Mouse (Mus musculus) embryonic facial prominence, embryonic 11.5 days (tissue): ENCODE measurements around the gene Gm17651. TPM values are rescaled to one million over a fixed set of nuclear protein-coding genes. Genes with fewer than 3 reads are reported as not detected.

Experiments
- ATAC-seq: fragments of 200-750 bp; cut with Nextera tagmentation; replicated peaks from 2 replicates; pipeline ENCODE4 v1.8.0; 2017; ENCODE audit warnings: low read depth; ENCODE audit not compliant: insufficient number of reproducible peaks, low FRiP score, low TSS enrichment
- DNase-seq: peaks from one replicate; pipeline ENCODE4 v3.0.0-alpha.2; 2015; ENCODE audit warnings: low spot score
- H3K27ac ChIP-seq: fragments of 300-500 bp; sonication (generic); replicated peaks from 2 replicates; pipeline ENCODE4 v1.5.1; 2014; ENCODE audit warnings: mild to moderate bottlenecking, low read depth, low read length, control low read depth
- H3K27me3 ChIP-seq: fragments of 300-500 bp; sonication (generic); 2 replicates; pipeline ENCODE4 v1.6.1; 2014; ENCODE audit warnings: mild to moderate bottlenecking, low read length, moderate library complexity, mixed read lengths; ENCODE audit not compliant: control insufficient read depth, insufficient read depth
- H3K36me3 ChIP-seq: fragments of 300-500 bp; sonication (generic); replicated peaks from 2 replicates; pipeline ENCODE4 v1.6.1; 2014; ENCODE audit warnings: low read depth, mild to moderate bottlenecking, low read length, moderate library complexity, mixed read lengths; ENCODE audit not compliant: control insufficient read depth, insufficient read depth
- H3K4me1 ChIP-seq: fragments of 300-500 bp; sonication (generic); 2 replicates; pipeline ENCODE4 v1.6.1; 2014; ENCODE audit warnings: low read length, mixed read lengths; ENCODE audit not compliant: control insufficient read depth, insufficient read depth
- H3K4me2 ChIP-seq: fragments of 300-500 bp; sonication (generic); 2 replicates; pipeline ENCODE4 v1.6.1; 2014; ENCODE audit warnings: low read depth, mild to moderate bottlenecking, control low read depth, low read length, moderate library complexity
- H3K4me3 ChIP-seq: fragments of 300-500 bp; sonication (generic); 2 replicates; pipeline ENCODE4 v1.5.1; 2014; ENCODE audit warnings: low read depth, low read length, control low read depth
- H3K9ac ChIP-seq: fragments of 300-500 bp; sonication (generic); replicated peaks from 2 replicates; pipeline ENCODE4 v1.6.1; 2014; ENCODE audit warnings: mild to moderate bottlenecking, control low read depth, low read length
- H3K9me3 ChIP-seq: fragments of 300-500 bp; sonication (generic); replicated peaks from 2 replicates; pipeline ENCODE4 v1.6.1; 2016; ENCODE audit warnings: mild to moderate bottlenecking, low read length, inconsistent platforms, mixed read lengths; ENCODE audit not compliant: control insufficient read depth
- WGBS: fragments of 180-500 bp; shearing (Covaris S2); extraction: QIAGEN DNeasy Blood & Tissue Kit; methylation state at CpG from one replicate; pipeline ENCODE4 v1.1.7; 2014; 5-methylcytosine and 5-hydroxymethylcytosine counted together
- polyA plus RNA-seq: library from polyadenylated mRNA; unstranded; fragments of >200 nt; fragmentation: Nextera tagmentation; extraction: Ambion mirVana; gene quantifications from 2 replicates; pipeline ENCODE4 v1.2.1, GENCODE M21; 2014

Gm17651 gene
- polyA plus RNA-seq, 1 experiment from 2014 or later = not detected

DNA sequence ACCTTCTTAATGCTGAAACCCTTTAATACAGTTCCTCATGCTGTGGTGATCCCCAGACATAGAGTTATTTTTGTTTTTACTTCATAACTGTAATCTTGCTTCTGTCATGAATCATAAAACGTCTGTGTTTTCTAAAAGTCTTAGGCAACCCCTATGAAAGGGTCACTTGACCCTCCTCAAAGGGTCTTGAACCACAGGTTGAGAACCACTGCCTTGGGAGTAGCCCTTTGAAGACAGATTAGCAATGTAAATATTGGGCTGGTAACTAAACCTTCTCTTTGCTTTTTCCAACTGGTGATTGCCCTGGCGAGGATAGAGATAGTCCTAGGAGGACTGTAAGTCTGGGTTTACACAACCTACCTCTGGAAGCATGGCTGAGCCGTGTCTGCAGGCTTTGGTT lies 26.7 kb upstream of the Gm17651 start:
- Histone ChIP-seq H3K9me3 (no peaks in the 10 kb centered on the region), H3K27me3 (no peaks in the 10 kb centered on the region), H3K4me2 (no peak overlapping the region), H3K27ac (no peak overlapping the region), H3K36me3 (no peaks in the 10 kb centered on the region), H3K4me3 (no peak overlapping the region), H3K9ac (no peak overlapping the region), H3K4me1 (no peaks in the 10 kb centered on the region)
- no peak for ATAC-seq
- 52% methylated on average over 3 of the region's 3 CpGs for WGBS
- no peak for DNase-seq

DNA sequence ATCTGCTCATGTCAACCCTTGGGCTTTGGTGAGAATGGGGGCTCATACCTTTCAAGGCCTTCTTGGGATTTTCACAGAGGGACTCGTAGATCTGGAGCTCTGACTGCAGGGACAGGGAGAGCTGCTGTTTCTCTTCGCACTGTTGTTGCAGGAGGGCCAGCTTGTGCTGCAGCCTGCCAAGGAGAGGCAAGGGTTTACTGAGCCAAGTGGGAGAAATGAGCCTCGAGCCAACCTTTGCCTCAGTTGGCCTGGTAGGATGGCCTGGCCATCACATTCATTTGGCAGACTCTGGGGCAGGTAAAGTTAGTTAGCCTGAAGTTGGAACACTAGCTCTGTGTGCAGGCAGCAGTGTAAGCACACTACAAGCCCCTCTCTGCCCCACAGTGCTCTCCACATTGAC lies 24.6 kb upstream of the Gm17651 start:
- DNase-seq (no peak), ATAC-seq (no peak)
- H3K27me3 ChIP-seq = no peaks in the 10 kb centered on the region
- no peak overlapping the region for H3K9ac ChIP-seq
- no peak overlapping the region for H3K4me2 ChIP-seq
- no peak overlapping the region for H3K27ac ChIP-seq
- H3K9me3 ChIP-seq = no peaks in the 10 kb centered on the region
- H3K4me3 ChIP-seq = no peak overlapping the region
- 71% methylated on average over 3 of the region's 3 CpGs for WGBS
- no peaks in the 10 kb centered on the region for H3K36me3 ChIP-seq
- H3K4me1 ChIP-seq = no peaks in the 10 kb centered on the region

DNA sequence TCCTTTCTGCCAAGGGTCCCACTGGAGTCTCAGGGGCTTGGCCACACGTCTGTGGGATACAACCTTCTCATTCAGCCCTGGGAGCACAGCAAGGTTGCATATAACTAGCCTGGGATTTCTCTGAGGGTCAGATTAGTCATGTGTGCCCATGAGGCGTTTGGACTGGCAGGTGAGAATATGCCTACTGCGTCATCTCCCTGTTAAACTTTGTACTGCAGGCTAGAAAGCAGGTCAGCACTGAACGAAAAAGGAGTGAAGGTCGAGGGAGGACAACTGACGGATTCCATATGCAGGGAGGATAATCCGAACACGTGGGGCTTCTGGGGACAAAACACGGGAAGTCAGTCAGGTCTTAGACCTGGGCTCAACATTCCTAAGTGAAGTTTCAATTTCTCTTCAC lies 22.8 kb upstream of the Gm17651 start:
- 71% methylated on average over 9 of the region's 9 CpGs for WGBS
- H3K4me2 ChIP-seq = no peak overlapping the region
- H3K36me3 ChIP-seq = no peaks in the 10 kb centered on the region
- H3K27me3 ChIP-seq = no peaks in the 10 kb centered on the region
- H3K27ac ChIP-seq = no peak overlapping the region
- H3K4me1 ChIP-seq = no peaks in the 10 kb centered on the region
- no peak overlapping the region for H3K9ac ChIP-seq
- no peak for ATAC-seq
- no peaks in the 10 kb centered on the region for H3K9me3 ChIP-seq
- DNase-seq = no peak
- no peak overlapping the region for H3K4me3 ChIP-seq

DNA sequence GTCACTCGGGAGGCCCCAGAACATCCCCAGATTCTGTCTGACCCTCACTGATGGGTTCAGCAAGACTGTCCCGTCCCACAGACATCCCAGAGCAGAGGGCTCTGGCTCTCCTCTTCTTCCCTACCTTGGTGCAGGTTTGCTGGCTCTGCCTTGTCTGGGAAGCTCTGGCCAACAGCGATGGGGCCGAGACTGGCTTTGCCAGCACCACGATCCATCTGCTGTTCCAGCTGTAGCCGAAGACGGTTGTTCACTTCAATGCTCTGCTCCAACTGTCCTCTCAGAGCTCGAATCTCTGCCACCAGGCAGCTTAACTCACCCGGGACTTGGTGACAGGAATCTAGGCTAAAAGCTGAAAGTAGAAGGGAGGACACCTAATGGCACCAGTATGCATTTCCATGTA lies 22.4 kb upstream of the Gm17651 start:
- 86% methylated on average over 9 of the region's 9 CpGs for WGBS
- no peak overlapping the region for H3K4me2 ChIP-seq
- DNase-seq = no peak
- no peaks in the 10 kb centered on the region for H3K36me3 ChIP-seq
- H3K4me3 ChIP-seq = no peak overlapping the region
- no peak overlapping the region for H3K27ac ChIP-seq
- H3K9ac ChIP-seq = no peak overlapping the region
- H3K9me3 ChIP-seq = no peaks in the 10 kb centered on the region
- ATAC-seq = no peak
- H3K4me1 ChIP-seq = no peaks in the 10 kb centered on the region
- no peaks in the 10 kb centered on the region for H3K27me3 ChIP-seq

DNA sequence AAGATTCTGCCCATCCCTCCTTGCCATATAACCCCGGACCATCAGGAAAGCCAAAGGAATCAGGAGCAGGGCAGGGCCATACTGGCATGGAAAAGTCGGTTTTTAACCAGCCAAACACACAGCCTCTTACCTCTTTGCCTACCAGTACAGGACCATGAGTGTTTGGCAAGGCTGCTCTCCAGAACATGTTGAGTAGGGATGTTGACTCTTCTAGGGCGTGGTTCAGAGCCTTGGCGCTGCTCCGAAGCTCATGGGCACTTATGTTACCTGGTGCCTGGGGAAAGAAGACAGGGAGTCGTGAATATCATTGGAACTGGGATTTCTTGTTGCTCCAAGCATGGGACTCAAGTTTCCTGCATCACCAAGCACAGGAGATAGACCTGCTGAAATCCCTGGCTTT lies 19.3 kb upstream of the Gm17651 start:
- WGBS = 90% methylated on average over 6 of the region's 6 CpGs
- DNase-seq = no peak
- Histone ChIP-seq H3K4me3 (no peak overlapping the region), H3K27ac (no peak overlapping the region), H3K9ac (no peak overlapping the region), H3K4me1 (no peaks in the 10 kb centered on the region), H3K4me2 (no peak overlapping the region), H3K9me3 (no peaks in the 10 kb centered on the region), H3K36me3 (no peaks in the 10 kb centered on the region), H3K27me3 (no peaks in the 10 kb centered on the region)
- no peak for ATAC-seq

DNA sequence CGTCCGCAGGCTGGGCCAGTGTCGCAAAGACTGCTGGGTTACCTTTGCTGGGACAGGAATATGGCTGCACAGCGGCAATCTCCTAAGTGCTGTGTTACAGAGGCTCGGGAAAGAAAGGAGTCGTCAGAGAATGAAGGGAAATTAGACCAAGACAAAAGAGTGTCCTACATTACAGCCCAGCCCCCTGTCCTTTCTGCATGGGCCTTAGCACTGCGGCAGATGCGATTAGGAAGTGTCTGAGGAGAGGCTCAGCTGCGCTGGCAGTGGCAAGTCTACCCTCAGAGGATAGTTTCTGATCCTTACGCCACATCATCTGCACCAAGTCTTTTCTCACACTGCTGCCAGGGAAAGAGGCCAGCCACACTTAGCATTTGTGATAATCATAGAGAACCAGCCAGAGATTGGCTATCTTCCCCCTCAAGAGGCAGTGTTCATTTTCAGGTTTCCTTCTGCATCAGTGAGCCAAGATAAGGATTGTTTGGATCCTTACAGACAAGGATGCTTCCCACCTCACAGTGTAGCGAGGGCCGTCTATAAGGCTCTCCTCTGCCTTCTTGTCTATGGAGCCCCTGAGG lies 17.0 kb upstream of the Gm17651 start:
- no peak for DNase-seq
- Histone ChIP-seq H3K36me3 (no peaks in the 10 kb centered on the region), H3K27ac (no peak overlapping the region), H3K9me3 (no peaks in the 10 kb centered on the region), H3K9ac (no peak overlapping the region), H3K27me3 (no peaks in the 10 kb centered on the region), H3K4me3 (no peak overlapping the region), H3K4me1 (no peaks in the 10 kb centered on the region), H3K4me2 (no peak overlapping the region)
- 68% methylated on average over 12 of the region's 12 CpGs for WGBS
- no peak for ATAC-seq

DNA sequence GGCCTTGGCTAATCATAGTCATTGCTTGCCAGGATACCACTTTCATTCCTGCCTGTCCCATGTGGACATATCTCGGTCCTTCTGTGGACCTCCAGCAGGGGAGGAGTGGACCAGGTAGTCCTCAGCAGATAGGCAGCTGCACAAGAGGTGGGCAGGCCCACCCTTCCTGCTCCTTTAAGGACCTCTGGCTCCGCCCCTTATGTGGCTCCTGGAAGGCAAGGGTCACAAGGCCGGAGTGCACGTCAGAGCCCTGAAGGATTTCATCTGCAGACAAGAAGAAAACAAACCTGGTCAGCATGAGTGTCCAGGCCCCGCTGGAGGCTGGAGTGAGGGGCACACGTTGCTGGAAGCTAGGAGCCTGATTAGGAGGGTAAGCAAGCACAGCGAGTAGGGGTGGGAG lies 16.1 kb upstream of the Gm17651 start:
- ATAC-seq = no peak
- H3K9ac ChIP-seq = no peak overlapping the region
- H3K27ac ChIP-seq = no peak overlapping the region
- no peak overlapping the region for H3K4me2 ChIP-seq
- no peak overlapping the region for H3K4me3 ChIP-seq
- 45% methylated on average over 7 of the region's 7 CpGs for WGBS
- H3K9me3 ChIP-seq = no peaks in the 10 kb centered on the region
- no peaks in the 10 kb centered on the region for H3K27me3 ChIP-seq
- no peaks in the 10 kb centered on the region for H3K4me1 ChIP-seq
- H3K36me3 ChIP-seq = no peaks in the 10 kb centered on the region
- DNase-seq = no peak

DNA sequence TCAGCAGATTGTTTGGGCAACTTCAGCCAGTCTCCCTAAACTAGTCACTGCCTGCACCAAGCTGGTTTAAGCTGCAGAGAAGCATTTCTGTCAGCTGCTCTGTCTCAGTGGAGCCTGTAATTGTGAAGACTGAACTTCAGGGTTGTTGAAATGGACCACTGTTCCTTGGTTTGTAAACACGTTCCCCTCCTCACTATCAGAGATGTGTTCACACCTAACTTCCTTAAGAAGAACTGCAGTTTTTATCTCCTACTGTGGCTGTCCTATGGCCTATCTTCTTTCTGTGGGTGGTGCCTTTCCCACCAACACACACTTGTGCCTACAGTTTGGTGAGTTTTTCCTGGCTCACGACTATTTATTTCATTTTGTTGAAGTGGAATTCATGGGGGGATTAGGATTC lies 14.8 kb upstream of the Gm17651 start:
- 85% methylated on average over 2 of the region's 2 CpGs for WGBS

More for the DNA sequence above, 14.8 kb upstream of the Gm17651 start:
- Histone ChIP-seq H3K4me2 (no peak overlapping the region), H3K36me3 (no peaks in the 10 kb centered on the region), H3K9me3 (no peaks in the 10 kb centered on the region), H3K27me3 (no peaks in the 10 kb centered on the region), H3K4me1 (no peaks in the 10 kb centered on the region), H3K9ac (no peak overlapping the region), H3K4me3 (no peak overlapping the region), H3K27ac (no peak overlapping the region)
- no peak for DNase-seq
- ATAC-seq = no peak
